Mouse (Mus musculus) midbrain, postnatal 0 days (tissue): ENCODE results near the gene 2810408A11Rik. TPM values are rescaled to one million over a fixed set of nuclear protein-coding genes. Genes with fewer than 3 reads are reported as not detected.

ENCODE experiments used
- ATAC-seq: fragments of 200-750 bp; cut with Nextera tagmentation; 2 replicates; pipeline ENCODE4 v1.8.0; 2017; ENCODE audit warnings: moderate number of reproducible peaks, mild to moderate bottlenecking, moderate TSS enrichment, moderate library complexity; ENCODE audit not compliant: low FRiP score
- DNase-seq: peaks from one replicate; pipeline ENCODE4 v3.0.0-alpha.2; 2015; ENCODE audit warnings: low spot score
- H3K27ac ChIP-seq: fragments of 300-500 bp; sonication (generic); 2 replicates; pipeline ENCODE4 v1.5.1; 2014; ENCODE audit warnings: low read depth, mild to moderate bottlenecking, low read length, mixed read lengths
- H3K27me3 ChIP-seq: fragments of 300-500 bp; sonication (generic); 2 replicates; pipeline ENCODE4 v1.6.1; 2014; ENCODE audit warnings: low read length, control low read depth, mixed read lengths; ENCODE audit not compliant: insufficient read depth
- H3K36me3 ChIP-seq: fragments of 300-500 bp; sonication (generic); 2 replicates; pipeline ENCODE4 v1.6.1; 2014; ENCODE audit warnings: low read length, control low read depth, mixed read lengths; ENCODE audit not compliant: insufficient read depth
- H3K4me1 ChIP-seq: fragments of 300-500 bp; sonication (generic); 2 replicates; pipeline ENCODE4 v1.6.1; 2014; ENCODE audit warnings: mild to moderate bottlenecking, control low read depth, antibody characterized with exemption, low read length, mixed read lengths; ENCODE audit not compliant: insufficient read depth
- H3K4me2 ChIP-seq: fragments of 300-500 bp; sonication (generic); 2 replicates; pipeline ENCODE4 v1.6.1; 2014; ENCODE audit warnings: low read depth, mild to moderate bottlenecking, low read length, mixed read lengths; ENCODE audit not compliant: poor library complexity, severe bottlenecking
- H3K4me3 ChIP-seq: fragments of 300-500 bp; sonication (generic); 2 replicates; pipeline ENCODE4 v1.5.1; 2014; ENCODE audit warnings: low read depth, mild to moderate bottlenecking, low read length, moderate library complexity
- H3K9ac ChIP-seq: fragments of 300-500 bp; sonication (generic); replicated peaks from 2 replicates; pipeline ENCODE4 v1.6.1; 2014; ENCODE audit warnings: mild to moderate bottlenecking, low read length, moderate library complexity, mixed read lengths; ENCODE audit not compliant: poor library complexity, severe bottlenecking
- H3K9me3 ChIP-seq: fragments of 300-500 bp; sonication (generic); 2 replicates; pipeline ENCODE4 v1.6.1; 2016; ENCODE audit warnings: low read length, control low read depth
- CTCF ChIP-seq: IDR thresholded peaks from 2 replicates; pipeline ENCODE4 v1.5.1; 2016; ENCODE audit warnings: antibody characterized with exemption, mild to moderate bottlenecking
- WGBS: fragments of 180-500 bp; shearing (Covaris S2); extraction: QIAGEN DNeasy Blood & Tissue Kit; methylation state at CpG from one replicate; pipeline ENCODE4 v1.1.7; 2014; 5-methylcytosine and 5-hydroxymethylcytosine counted together
- polyA plus RNA-seq: library from polyadenylated mRNA; unstranded; fragments of >200 nt; fragmentation: Nextera tagmentation; extraction: Ambion mirVana; gene quantifications from 2 replicates; pipeline ENCODE4 v1.2.1, GENCODE M21; 2015
- total RNA-seq: library from RNA; depleted of rRNA; stranded (reverse); fragments of >200 nt; gene quantifications from 2 replicates; pipeline ENCODE4 v1.2.3, GENCODE M21; 2014

Gene 2810408A11Rik
- total and polyA plus RNA-seq, 2 experiments from 2014 or later = 3.3 to 6.2 TPM

- Histone ChIP-seq H3K4me3 (no peak overlapping the region), H3K9ac (no peak overlapping the region), H3K4me2 (no peak overlapping the region), H3K27me3 (no peaks in the 10 kb centered on the region), H3K9me3 (no peaks in the 10 kb centered on the region), H3K36me3 (no peaks in the 10 kb centered on the region), H3K4me1 (no peaks in the 10 kb centered on the region), H3K27ac (no peak overlapping the region)
- no peak for TF ChIP-seq CTCF
- DNase-seq (no peak), ATAC-seq (no peak)
- 83% methylated on average over 4 of the region's 4 CpGs for WGBS
Measured at GRCm38 (mm10) chr11:69929712-69930111, 28.9 kb upstream of the 2810408A11Rik start.

- DNase-seq = no peak
- TF ChIP-seq CTCF = peak; percentile 17; the same call in 1 of the 2 replicates
- Histone ChIP-seq H3K4me3 (no peak overlapping the region), H3K4me1 (no peaks in the 10 kb centered on the region), H3K27me3 (no peaks in the 10 kb centered on the region), H3K9me3 (no peaks in the 10 kb centered on the region), H3K27ac (no peak overlapping the region), H3K36me3 (no peaks in the 10 kb centered on the region), H3K9ac (no peak overlapping the region), H3K4me2 (no peak overlapping the region)
- ATAC-seq = no peak
- 92% methylated on average over 2 of the region's 2 CpGs for WGBS
Measured at GRCm38 (mm10) chr11:69927501-69927900, 26.7 kb upstream of the 2810408A11Rik start.

GRCm38 (mm10) chr11:69922796-69923195 lies 22.0 kb upstream of the 2810408A11Rik start:
- H3K27ac ChIP-seq = 0 out of 2 replicates have a peak overlapping the region, but pooled peaks have one; percentile 84
- H3K27me3 ChIP-seq = no peaks in the 10 kb centered on the region
- H3K4me3 ChIP-seq = no peak overlapping the region; the same call in 1 of the 2 replicates
- no peak overlapping the region for H3K9ac ChIP-seq
- 69% methylated on average over 3 of the region's 3 CpGs for WGBS
- peaks cover 6% of the 10 kb centered on the region for H3K36me3 ChIP-seq
- H3K4me2 ChIP-seq = no peak overlapping the region
- H3K9me3 ChIP-seq = no peaks in the 10 kb centered on the region
- no peak for DNase-seq
- ATAC-seq = no peak
- H3K4me1 ChIP-seq = peaks cover 5% of the 10 kb centered on the region
- TF ChIP-seq CTCF = no peak

GRCm38 (mm10) chr11:69922012-69922756 lies 21.4 kb upstream of the 2810408A11Rik start:
- H3K36me3 ChIP-seq = peaks cover 11% of the 10 kb centered on the region
- 1% methylated on average over 12 of the region's 12 CpGs for WGBS
- H3K9me3 ChIP-seq = no peaks in the 10 kb centered on the region
- peak overlapping the region; percentile 51 for H3K4me2 ChIP-seq
- H3K4me3 ChIP-seq = peak overlapping the region; percentile 44
- no peak for ATAC-seq
- H3K27me3 ChIP-seq = no peaks in the 10 kb centered on the region
- TF ChIP-seq CTCF = no peak; the same call in 1 of the 2 replicates
- H3K27ac ChIP-seq = peak overlapping the region; percentile 84
- H3K4me1 ChIP-seq = peaks cover 5% of the 10 kb centered on the region
- H3K9ac ChIP-seq = no peak overlapping the region; the same call in 1 of the 2 replicates
- no peak for DNase-seq

GRCm38 (mm10) chr11:69921114-69922011 lies 20.6 kb upstream of the 2810408A11Rik start, which contains the start of gene Eif5a:
Gene Eif5a (minus strand): TSS chr11:69921958.
- H3K4me1 ChIP-seq = peaks cover 5% of the 10 kb centered on the region
- peaks cover 14% of the 10 kb centered on the region for H3K36me3 ChIP-seq
- peak within 1 kb of the TSS; percentile 94 for H3K27ac ChIP-seq
- H3K4me2 ChIP-seq = peak within 1 kb of the TSS; percentile 98
- ATAC-seq (peak; percentile 98), DNase-seq (peak; percentile 100)
- TF ChIP-seq CTCF = peak; percentile 83
- WGBS = under 1% methylated on average over 77 of the region's 78 CpGs
- H3K9me3 ChIP-seq = no peaks in the 10 kb centered on the region
- H3K9ac ChIP-seq = peak within 1 kb of the TSS; percentile 98
- H3K27me3 ChIP-seq = no peaks in the 10 kb centered on the region
- H3K4me3 ChIP-seq = peak within 1 kb of the TSS; percentile 88
